In genomic region chr9:48719619-48720018, GRCm38 (mm10) we compare ENCODE assay signal across 13 mouse cellular contexts.
"Had no signal": no experiment of that assay in that cellular context is flagged by ENCODE, and none has a peak within 500 bp of the region (broad histone marks: within the 10 kb centered on the region; RNA-seq: fewer than 3 reads in every experiment).

No protein-coding gene starts in this region.

- ATAC-seq: liver, postnatal 0 days had no signal

- H3K9me3 ChIP-seq: limb, embryonic 12.5 days; liver, embryonic 13.5 days; lung, embryonic 15.5 days; megakaryocyte, embryonic 14.5 days; midbrain, embryonic 12.5 days had no signal

- H3K27ac ChIP-seq: limb, embryonic 12.5 days; liver, embryonic 13.5 days; lung, embryonic 15.5 days; macrophage; midbrain, embryonic 12.5 days; stomach, postnatal 0 days had no signal

- H3K9ac ChIP-seq: limb, embryonic 12.5 days; liver, embryonic 13.5 days; liver, postnatal 0 days; lung, embryonic 15.5 days; midbrain, embryonic 12.5 days had no signal

- H3K27me3 ChIP-seq: lung, embryonic 15.5 days; megakaryocyte, embryonic 14.5 days; midbrain, embryonic 12.5 days had no signal

- H3K4me3 ChIP-seq: limb, embryonic 12.5 days; liver, embryonic 13.5 days; lung, embryonic 15.5 days; megakaryocyte, embryonic 14.5 days; midbrain, embryonic 12.5 days had no signal

- DNase-seq: kidney, adult 8-10 months; kidney, postnatal 25 days; liver; liver, embryonic 13.5 days; liver, postnatal 0 days; lung, postnatal 14 days; thymus, postnatal 4 days had no signal

- H3K4me2 ChIP-seq: limb, embryonic 12.5 days; liver, embryonic 13.5 days; lung, embryonic 15.5 days; midbrain, embryonic 12.5 days had no signal

- H3K36me3 ChIP-seq: limb, embryonic 12.5 days; liver, embryonic 13.5 days; lung, embryonic 15.5 days had no signal
